Mouse (Mus musculus) midbrain, embryonic 12.5 days (tissue): ENCODE measurements around the gene Meis3. TPM values are rescaled to one million over a fixed set of nuclear protein-coding genes. Genes with fewer than 3 reads are reported as not detected.

Experiments used
- ATAC-seq: fragments of 200-750 bp; cut with Nextera tagmentation; 2 replicates; pipeline ENCODE4 v1.8.0; 2017; ENCODE audit warnings: low read depth, moderate TSS enrichment, moderate library complexity; ENCODE audit not compliant: low FRiP score
- H3K27ac ChIP-seq: fragments of 300-500 bp; sonication (generic); replicated peaks from 2 replicates; pipeline ENCODE4 v1.5.1; 2016; ENCODE audit warnings: mild to moderate bottlenecking
- H3K27me3 ChIP-seq: fragments of 300-500 bp; sonication (generic); 2 replicates; pipeline ENCODE4 v1.6.1; 2016; ENCODE audit warnings: mild to moderate bottlenecking
- H3K36me3 ChIP-seq: fragments of 300-500 bp; sonication (generic); 2 replicates; pipeline ENCODE4 v1.6.1; 2016
- H3K4me1 ChIP-seq: fragments of 300-500 bp; sonication (generic); 2 replicates; pipeline ENCODE4 v1.6.1; 2016
- H3K4me2 ChIP-seq: fragments of 300-500 bp; sonication (generic); replicated peaks from 2 replicates; pipeline ENCODE4 v1.6.1; 2016; ENCODE audit warnings: mild to moderate bottlenecking, moderate library complexity
- H3K4me3 ChIP-seq: fragments of 300-500 bp; sonication (generic); 2 replicates; pipeline ENCODE4 v1.5.1; 2016; ENCODE audit warnings: mild to moderate bottlenecking
- H3K9ac ChIP-seq: fragments of 300-500 bp; sonication (generic); replicated peaks from 2 replicates; pipeline ENCODE4 v1.6.1; 2016; ENCODE audit warnings: mild to moderate bottlenecking, moderate library complexity
- H3K9me3 ChIP-seq: fragments of 300-500 bp; sonication (generic); 2 replicates; pipeline ENCODE4 v1.6.1; 2016; ENCODE audit warnings: mild to moderate bottlenecking
- WGBS: fragments of 180-500 bp; shearing (Covaris S2); methylation state at CpG from one replicate; pipeline ENCODE4 v1.1.7; 2016; 5-methylcytosine and 5-hydroxymethylcytosine counted together
- polyA plus RNA-seq: library from polyadenylated mRNA; unstranded; fragments of >200 nt; fragmentation: Nextera tagmentation; extraction: Ambion mirVana; gene quantifications from 2 replicates; pipeline ENCODE4 v1.2.1, GENCODE M21; 2016

Meis3 gene
- polyA plus RNA-seq, 1 experiment from 2014 or later, result 128 TPM

DNA sequence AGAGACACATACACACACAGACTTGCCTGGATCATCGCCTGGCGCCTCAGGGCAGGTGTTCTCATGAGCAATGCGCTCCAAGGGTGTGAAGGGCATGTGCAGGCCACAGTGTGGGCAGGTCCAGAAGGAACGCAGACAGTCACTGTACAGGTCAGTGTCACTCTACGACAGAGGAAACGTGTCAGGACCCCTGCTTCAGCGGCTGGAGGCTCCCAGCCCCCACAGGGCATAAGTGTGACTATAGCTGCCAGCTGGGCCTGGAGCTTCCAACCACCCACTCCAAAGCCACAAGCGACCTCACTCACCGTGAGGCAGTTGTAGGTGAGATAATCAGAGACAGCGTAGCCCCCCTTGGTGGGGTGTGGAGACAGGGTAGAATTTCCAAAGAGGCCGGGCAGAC, 23.6 kb downstream of the Meis3 start:
- Histone ChIP-seq H3K9ac (no peak overlapping the region), H3K4me2 (no peak overlapping the region), H3K27me3 (no peaks in the 10 kb centered on the region), H3K36me3 (peaks cover 80% of the 10 kb centered on the region), H3K4me1 (no peaks in the 10 kb centered on the region), H3K27ac (no peak overlapping the region), H3K4me3 (no peak overlapping the region), H3K9me3 (no peaks in the 10 kb centered on the region)
- no peak for ATAC-seq
- 88% methylated on average over 11 of the region's 11 CpGs for WGBS

DNA sequence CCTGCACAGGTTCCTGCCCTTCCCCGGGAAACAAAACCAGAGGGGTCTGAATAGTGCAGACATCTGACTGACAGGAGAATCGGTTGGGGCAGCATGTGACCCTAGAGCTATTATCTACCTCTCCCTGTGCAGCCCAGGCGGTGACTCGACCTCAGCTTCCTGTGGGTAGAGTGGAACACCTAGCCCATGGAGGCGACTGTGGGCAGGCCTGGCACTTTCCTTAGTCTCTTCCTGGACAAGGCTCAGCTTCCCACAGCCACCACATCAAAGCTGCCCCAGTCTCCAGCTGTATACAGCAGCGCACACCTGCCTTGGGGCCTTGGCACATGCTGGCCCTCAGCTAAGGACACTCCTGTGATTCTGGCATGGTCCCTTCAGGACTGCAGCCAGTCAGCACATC, 26.2 kb downstream of the Meis3 start:
- ATAC-seq, result no peak
- H3K9ac ChIP-seq, result no peak overlapping the region
- no peaks in the 10 kb centered on the region for H3K9me3 ChIP-seq

DNA sequence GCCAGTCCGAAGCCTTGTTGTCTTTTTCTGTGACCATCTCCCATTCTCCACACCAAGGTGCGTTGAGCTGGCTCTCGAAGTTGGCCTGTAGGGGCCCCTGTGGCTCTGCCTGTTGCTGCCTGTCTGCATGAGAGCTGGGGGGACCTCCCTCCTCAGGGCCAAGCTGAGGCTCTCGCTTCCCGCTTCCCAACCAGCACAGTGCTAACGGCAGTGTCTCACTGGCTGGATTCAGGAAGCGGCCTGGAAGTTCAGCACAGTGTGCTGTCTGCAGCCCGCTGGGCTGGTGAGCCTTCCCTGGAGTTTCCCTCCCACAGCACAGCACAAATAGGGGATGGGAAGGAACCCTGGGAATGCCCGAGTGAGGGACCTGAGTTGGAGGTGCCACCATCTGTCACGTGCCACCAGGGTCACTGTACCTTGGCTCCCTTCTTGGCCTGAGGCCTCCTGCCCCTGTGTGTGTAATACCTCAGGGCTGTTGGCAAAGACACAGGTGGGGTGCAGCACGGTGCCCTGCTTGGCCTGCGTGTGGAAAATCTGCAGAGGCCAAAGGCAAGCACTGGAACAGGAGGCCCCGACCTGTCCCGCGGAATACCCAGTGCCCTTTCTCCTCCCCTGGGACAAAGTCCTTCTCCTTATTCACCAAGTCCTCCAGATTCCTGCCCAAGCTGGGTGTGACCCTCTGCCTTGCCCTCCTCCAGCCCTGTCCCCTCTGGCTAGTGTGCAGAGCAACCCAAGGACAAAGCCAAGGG, 28.0 kb downstream of the Meis3 start:
- no peak overlapping the region for H3K9ac ChIP-seq
- ATAC-seq, result no peak
- WGBS, result 86% methylated on average over 15 of the region's 15 CpGs
- H3K27me3 ChIP-seq, result no peaks in the 10 kb centered on the region
- peaks cover 94% of the 10 kb centered on the region for H3K36me3 ChIP-seq
- H3K4me2 ChIP-seq, result no peak overlapping the region
- no peak overlapping the region for H3K27ac ChIP-seq
- H3K4me3 ChIP-seq, result no peak overlapping the region
- no peaks in the 10 kb centered on the region for H3K4me1 ChIP-seq
- no peaks in the 10 kb centered on the region for H3K9me3 ChIP-seq

More for the DNA sequence above, 26.2 kb downstream of the Meis3 start:
- H3K36me3 ChIP-seq, result peaks cover 100% of the 10 kb centered on the region
- no peaks in the 10 kb centered on the region for H3K4me1 ChIP-seq
- no peak overlapping the region for H3K27ac ChIP-seq
- no peak overlapping the region for H3K4me2 ChIP-seq
- no peak overlapping the region for H3K4me3 ChIP-seq
- 83% methylated on average over 6 of the region's 6 CpGs for WGBS
- no peaks in the 10 kb centered on the region for H3K27me3 ChIP-seq

DNA sequence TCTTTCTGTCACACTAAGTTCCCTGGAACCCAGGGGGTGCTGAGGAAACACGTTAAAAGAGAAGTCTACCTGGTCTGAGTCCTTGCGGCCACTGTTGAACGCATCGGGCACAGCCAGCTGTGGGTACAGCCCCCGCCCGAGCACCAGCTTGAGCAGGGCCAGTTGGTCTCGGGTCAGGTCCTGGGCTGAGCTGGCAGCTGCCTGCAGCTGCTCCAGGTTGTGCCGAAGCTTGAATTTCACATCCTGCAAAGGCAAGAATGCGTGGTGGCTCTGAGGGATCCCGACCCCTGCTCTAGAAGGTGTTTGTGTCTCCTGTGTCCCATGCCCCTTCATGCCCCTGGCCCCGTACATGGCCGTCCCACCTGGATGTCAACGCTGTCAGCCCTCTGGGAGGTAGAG, 28.6 kb downstream of the Meis3 start:
- Histone ChIP-seq H3K4me2 (no peak overlapping the region), H3K27ac (no peak overlapping the region), H3K9ac (no peak overlapping the region), H3K4me1 (no peaks in the 10 kb centered on the region), H3K27me3 (no peaks in the 10 kb centered on the region), H3K36me3 (peaks cover 91% of the 10 kb centered on the region), H3K4me3 (no peak overlapping the region), H3K9me3 (no peaks in the 10 kb centered on the region)
- whole genome bisulfite sequencing, result 92% methylated on average over 13 of the region's 13 CpGs
- no peak for ATAC-seq

DNA sequence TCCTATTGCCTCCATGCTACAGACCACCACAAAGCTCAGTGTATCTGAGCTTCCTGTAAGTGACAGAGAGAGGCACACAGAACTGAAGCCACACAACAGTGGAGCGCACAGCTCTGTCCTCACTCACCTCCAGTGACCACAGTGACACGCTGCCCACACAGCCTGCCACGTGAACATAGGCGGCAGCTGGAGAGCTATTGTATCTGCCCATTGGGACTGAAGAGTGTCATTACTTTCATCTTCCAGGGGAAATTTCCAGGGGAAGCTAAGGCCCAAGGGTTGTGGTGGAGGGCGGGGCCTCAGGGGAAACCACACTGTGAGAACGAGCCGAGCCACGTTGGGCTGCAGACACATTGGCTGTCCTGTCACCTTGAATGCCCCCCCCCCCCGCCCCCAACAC, 29.9 kb downstream of the Meis3 start:
- H3K9ac ChIP-seq, result no peak overlapping the region
- no peaks in the 10 kb centered on the region for H3K9me3 ChIP-seq
- no peak overlapping the region for H3K27ac ChIP-seq
- peaks cover 91% of the 10 kb centered on the region for H3K36me3 ChIP-seq
- H3K4me3 ChIP-seq, result no peak overlapping the region
- H3K4me1 ChIP-seq, result no peaks in the 10 kb centered on the region
- WGBS, result 87% methylated on average over 9 of the region's 9 CpGs
- H3K27me3 ChIP-seq, result no peaks in the 10 kb centered on the region
- no peak for ATAC-seq
- H3K4me2 ChIP-seq, result no peak overlapping the region

DNA sequence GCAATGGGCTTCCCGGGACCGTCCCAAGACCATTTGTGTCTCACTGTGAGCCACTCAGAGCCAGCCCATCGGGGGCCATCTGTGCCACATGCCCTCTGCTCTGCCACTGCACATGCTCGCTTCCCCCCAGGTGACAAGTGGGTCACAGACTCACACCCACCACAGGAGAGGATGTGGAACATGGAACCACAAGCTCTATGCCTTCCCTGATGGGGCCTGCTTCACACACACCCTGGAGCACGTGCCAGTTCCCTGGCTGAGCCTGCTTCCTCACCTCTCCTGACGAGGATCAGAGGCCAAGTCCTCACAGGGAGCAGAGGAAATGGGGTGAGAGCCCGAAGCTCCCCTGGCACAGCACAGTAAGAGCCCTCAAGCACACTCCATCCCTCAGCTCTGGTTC, 32.2 kb downstream of the Meis3 start:
- Histone ChIP-seq H3K27me3 (no peaks in the 10 kb centered on the region), H3K4me3 (no peak overlapping the region), H3K4me2 (no peak overlapping the region), H3K4me1 (no peaks in the 10 kb centered on the region), H3K9me3 (no peaks in the 10 kb centered on the region), H3K36me3 (peaks cover 90% of the 10 kb centered on the region), H3K27ac (no peak overlapping the region), H3K9ac (no peak overlapping the region)
- WGBS, result 90% methylated on average over 7 of the region's 7 CpGs
- ATAC-seq, result no peak

DNA sequence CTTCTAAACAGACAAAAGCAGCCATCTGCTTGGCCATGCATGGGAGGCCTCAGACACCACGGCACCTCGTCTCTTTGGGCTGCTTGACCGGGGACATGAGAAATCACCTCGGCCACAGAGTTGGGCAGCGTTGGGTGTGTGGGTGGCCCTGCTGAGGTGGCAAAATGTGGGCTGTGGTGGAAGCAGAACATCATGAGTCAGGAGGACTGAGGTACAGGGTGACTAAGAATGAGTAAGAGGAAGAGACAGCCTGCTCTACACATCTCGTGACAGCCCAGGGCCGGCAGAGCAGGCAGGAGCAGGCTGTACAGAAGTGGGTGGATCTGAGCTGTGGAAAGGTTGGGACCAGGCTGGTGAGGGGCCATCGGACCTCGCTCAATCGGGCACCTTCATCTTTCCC, 32.6 kb downstream of the Meis3 start:
- H3K4me1 ChIP-seq, result no peaks in the 10 kb centered on the region
- no peak overlapping the region for H3K4me3 ChIP-seq
- no peak for ATAC-seq
- H3K4me2 ChIP-seq, result no peak overlapping the region
- 93% methylated on average over 10 of the region's 10 CpGs for WGBS
- H3K36me3 ChIP-seq, result peaks cover 88% of the 10 kb centered on the region
- no peak overlapping the region for H3K9ac ChIP-seq
- no peak overlapping the region for H3K27ac ChIP-seq
- H3K27me3 ChIP-seq, result no peaks in the 10 kb centered on the region
- H3K9me3 ChIP-seq, result no peaks in the 10 kb centered on the region

DNA sequence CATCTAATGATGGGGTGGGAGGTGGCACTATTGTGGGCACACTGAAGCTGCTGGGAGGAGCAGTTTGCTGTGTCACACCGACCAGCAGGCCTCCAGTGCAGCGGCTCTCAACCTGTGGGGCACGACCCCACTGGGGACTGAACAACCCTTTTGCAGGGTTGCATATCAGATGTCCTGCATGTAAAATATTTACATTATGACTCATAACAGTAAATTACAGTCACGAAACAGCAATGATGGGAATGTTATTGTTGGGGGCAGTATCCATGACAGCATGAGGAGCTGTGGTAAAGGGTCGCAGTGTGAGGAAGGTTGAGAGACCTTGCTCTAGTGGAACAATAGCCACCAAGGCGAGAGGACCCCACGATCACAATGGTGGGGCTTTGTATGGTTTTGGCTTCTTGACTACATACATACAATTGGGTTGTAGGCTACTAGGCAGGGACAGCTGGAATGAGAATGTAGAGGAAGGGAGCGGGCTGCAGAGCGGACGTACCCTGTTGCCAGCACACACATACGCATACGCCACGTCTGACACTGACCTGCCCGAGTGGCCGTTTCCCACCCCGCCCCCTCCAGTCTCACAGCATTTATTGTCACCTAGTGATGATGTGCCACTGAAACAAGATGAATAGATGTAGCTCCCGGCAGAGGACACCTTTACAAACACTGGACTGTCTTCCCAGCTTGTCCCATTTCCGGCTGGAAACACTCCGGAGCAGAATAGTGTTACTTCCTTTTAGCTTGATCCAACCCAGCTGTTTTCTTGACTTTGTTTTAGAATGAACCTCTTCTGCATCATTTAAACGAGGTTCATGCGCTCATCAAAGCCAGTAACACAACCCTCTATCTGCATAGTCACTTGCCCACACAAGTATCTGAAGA, 34.1 kb downstream of the Meis3 start:
- WGBS, result 91% methylated on average over 21 of the region's 21 CpGs
- Histone ChIP-seq H3K27ac (no peak overlapping the region), H3K9ac (no peak overlapping the region), H3K4me3 (no peak overlapping the region), H3K9me3 (no peaks in the 10 kb centered on the region), H3K27me3 (no peaks in the 10 kb centered on the region), H3K4me1 (no peaks in the 10 kb centered on the region), H3K36me3 (peaks cover 88% of the 10 kb centered on the region), H3K4me2 (no peak overlapping the region)
- ATAC-seq, result no peak

DNA sequence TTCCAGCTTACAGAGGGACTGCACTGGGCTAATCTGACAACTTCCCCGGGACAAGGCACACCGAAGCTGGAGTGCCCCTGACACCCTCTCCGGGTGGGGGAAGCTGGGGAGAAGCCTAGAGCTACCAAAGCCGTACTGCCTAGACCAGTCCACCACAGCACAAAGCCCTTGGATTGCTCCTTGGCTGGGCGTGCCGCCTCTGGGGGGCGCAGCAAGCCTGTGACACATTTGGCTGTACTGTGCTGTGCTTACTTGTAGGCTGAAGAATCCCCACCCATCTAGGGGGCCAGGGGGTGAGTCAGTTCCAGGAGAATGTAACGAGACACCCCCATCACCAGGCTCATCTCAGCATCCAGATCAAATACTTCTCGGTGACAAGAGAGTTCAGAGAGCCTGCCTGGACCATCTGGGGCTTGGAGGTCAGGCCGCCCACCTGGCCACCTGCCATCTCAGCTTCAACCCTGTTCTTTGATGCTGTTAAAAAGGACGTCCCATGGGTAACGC, 36.0 kb downstream of the Meis3 start:
- H3K36me3 ChIP-seq, result peaks cover 88% of the 10 kb centered on the region
- H3K27ac ChIP-seq, result no peak overlapping the region
- no peak overlapping the region for H3K4me2 ChIP-seq
- H3K27me3 ChIP-seq, result no peaks in the 10 kb centered on the region
- no peaks in the 10 kb centered on the region for H3K9me3 ChIP-seq
- H3K4me3 ChIP-seq, result no peak overlapping the region
- no peak overlapping the region for H3K9ac ChIP-seq
- 81% methylated on average over 12 of the region's 12 CpGs for WGBS
- no peaks in the 10 kb centered on the region for H3K4me1 ChIP-seq
- no peak for ATAC-seq

DNA sequence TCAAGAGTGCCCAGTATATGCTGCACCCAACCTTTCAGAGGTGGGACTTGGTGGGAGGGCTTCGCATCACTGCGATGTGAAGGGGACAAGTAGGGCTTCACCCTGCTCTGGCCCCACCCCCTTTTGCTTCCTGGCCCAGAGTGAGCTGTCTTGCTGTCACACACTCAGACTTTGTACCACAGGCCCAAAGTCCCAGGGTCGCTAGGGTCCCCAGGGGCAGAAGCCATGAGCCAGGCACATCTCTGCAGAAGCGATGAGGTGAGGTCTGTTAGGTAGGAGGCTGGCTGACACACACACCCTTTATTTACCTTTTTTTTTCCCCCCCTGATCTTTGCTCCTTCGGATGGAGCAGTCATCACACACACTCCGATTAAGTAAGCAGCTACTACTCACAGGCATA, 38.3 kb downstream of the Meis3 start:
- no peak overlapping the region for H3K27ac ChIP-seq
- H3K9ac ChIP-seq, result no peak overlapping the region
- H3K27me3 ChIP-seq, result no peaks in the 10 kb centered on the region
- no peak overlapping the region for H3K4me3 ChIP-seq
- peaks cover 93% of the 10 kb centered on the region for H3K36me3 ChIP-seq
- no peak for ATAC-seq
- 90% methylated on average over 6 of the region's 6 CpGs for WGBS
- H3K4me2 ChIP-seq, result no peak overlapping the region
- no peaks in the 10 kb centered on the region for H3K9me3 ChIP-seq
- H3K4me1 ChIP-seq, result no peaks in the 10 kb centered on the region

DNA sequence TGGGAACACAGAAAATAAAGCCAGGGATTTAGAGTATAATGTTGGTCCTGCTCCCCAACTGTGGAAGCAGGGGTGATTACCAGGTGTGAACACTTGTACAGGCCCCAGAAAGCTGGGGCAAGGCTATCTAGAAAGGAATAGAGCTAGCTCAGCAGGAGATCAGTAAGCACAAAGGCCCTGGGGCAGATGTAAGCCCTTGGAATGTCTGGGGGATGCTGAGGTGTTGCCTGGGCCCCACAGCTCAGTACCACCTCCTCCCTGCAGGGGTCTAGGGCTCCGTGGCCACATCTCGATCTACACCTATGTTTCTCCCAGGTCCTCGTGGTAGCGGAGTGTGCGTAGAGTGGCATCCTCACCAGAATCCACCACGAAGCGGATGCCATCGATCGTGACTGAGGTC, 39.1 kb downstream of the Meis3 start:
- Histone ChIP-seq H3K9me3 (no peaks in the 10 kb centered on the region), H3K27ac (no peak overlapping the region), H3K9ac (no peak overlapping the region), H3K4me2 (no peak overlapping the region), H3K36me3 (peaks cover 93% of the 10 kb centered on the region), H3K4me3 (no peak overlapping the region), H3K4me1 (no peaks in the 10 kb centered on the region), H3K27me3 (no peaks in the 10 kb centered on the region)
- 92% methylated on average over 9 of the region's 9 CpGs for WGBS
- no peak for ATAC-seq

DNA sequence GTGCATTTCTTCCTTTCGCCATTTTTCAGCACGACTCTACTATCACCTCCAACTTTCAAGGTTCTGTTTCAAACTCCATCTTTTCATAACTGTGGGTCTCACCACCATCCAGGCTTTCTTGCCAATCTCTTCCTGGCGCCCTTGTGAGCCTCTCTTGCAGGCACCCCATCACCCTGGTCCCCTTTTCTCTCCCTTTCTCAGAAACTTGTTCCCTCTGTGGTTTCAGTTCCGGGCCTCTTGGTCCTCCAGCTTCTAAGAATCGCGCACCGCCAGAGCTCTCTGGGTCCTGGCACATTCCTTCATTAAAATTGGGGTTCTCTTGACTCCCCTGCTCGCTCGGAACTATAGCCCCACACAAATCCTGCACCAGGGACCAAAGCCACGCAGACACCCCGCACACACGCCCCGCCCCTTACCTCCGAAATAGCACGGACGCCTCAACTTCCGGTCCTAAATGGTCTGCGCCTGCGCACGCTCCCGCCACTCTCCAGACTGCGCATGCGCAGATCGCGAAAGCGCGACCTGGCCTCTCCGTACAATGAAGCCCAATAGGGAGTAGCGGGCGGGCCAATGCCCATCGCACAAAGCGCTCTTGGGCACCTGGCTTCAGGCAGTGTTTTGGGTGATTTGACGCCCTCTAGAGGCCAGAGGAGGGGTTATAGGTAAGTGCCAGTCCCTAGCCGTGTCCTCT, 46.8 kb downstream of the Meis3 start, which contains the start of gene Dhx34:
Dhx34 (minus strand) TSS at position 456 of the 691 bp plus-strand sequence.
- peak; percentile 95 for ATAC-seq
- 1% methylated on average over 34 of the region's 34 CpGs for WGBS
- H3K27me3 ChIP-seq, result no peaks in the 10 kb centered on the region
- H3K4me3 ChIP-seq, result peak within 1 kb of the TSS; percentile 72
- peak within 1 kb of the TSS; percentile 73 for H3K4me2 ChIP-seq
- H3K9me3 ChIP-seq, result no peaks in the 10 kb centered on the region
- H3K36me3 ChIP-seq, result peaks cover 19% of the 10 kb centered on the region
- peak within 1 kb of the TSS; percentile 80 for H3K9ac ChIP-seq
- peak within 1 kb of the TSS; percentile 73 for H3K27ac ChIP-seq
- H3K4me1 ChIP-seq, result peaks cover 11% of the 10 kb centered on the region
